Mouse (Mus musculus): ENCODE data around the gene Gm40193. TPM values are rescaled to one million over a fixed set of nuclear protein-coding genes. Genes with fewer than 3 reads are reported as not detected.
"Not testable (repeated sequence)": the region's sequence is repeated elsewhere in the genome, so short reads cannot be mapped to it uniquely, and the experiment has no call there.

The Gm40193 gene
- polyA plus RNA-seq, 2 experiments: 1.2 TPM; not detected in 1

GRCm38 (mm10) chr11:70540928-70541327 is 8.2 kb upstream of the Gm40193 start:
- Histone ChIP-seq H3K4me2 (replicated peaks; ENCODE audit: low read depth, low read length, severe bottlenecking) (peak overlapping the region; percentile 90), H3K36me3 (ENCODE audit: control insufficient read depth, insufficient read depth, low read length) (no peaks in the 10 kb centered on the region), H3K27ac (replicated peaks; ENCODE audit: low read depth, low read length) (no peak overlapping the region), H3K9me3 (ENCODE audit: control insufficient read depth, low read length) (no peaks in the 10 kb centered on the region), H3K27me3 (ENCODE audit: control insufficient read depth, insufficient read depth, low read length) (peaks cover 6% of the 10 kb centered on the region; the same call in 1 of the 2 replicates), H3K4me1 (ENCODE audit: control insufficient read depth, insufficient read depth, low read length) (no peaks in the 10 kb centered on the region; the same call in 1 of the 2 replicates), H3K4me3 (replicated peaks; ENCODE audit: low read length) (peak overlapping the region; percentile 61), H3K9ac (ENCODE audit: low read depth, low read length, severe bottlenecking) (0 out of 2 replicates have a peak overlapping the region, but pooled peaks have one; percentile 76)
- no peak for TF ChIP-seq POLR2A (IDR thresholded peaks at IDR 0.05; ENCODE audit: borderline replicate concordance, extremely low read depth, insufficient read depth, insufficient read length)
- no peak for DNase-seq (ENCODE audit: low spot score)
- 86% methylated on average over 7 of the region's 7 CpGs for WGBS
- no peak for ATAC-seq (ENCODE audit: low FRiP score, low read depth)

GRCm38 (mm10) chr11:70539877-70540587 is 7.3 kb upstream of the Gm40193 start, which contains the start of gene Pld2:
Gene Pld2 (plus strand): TSS chr11:70540064.
- no peak for TF ChIP-seq POLR2A (IDR thresholded peaks at IDR 0.05; ENCODE audit: borderline replicate concordance, extremely low read depth, insufficient read depth, insufficient read length)

GRCm38 (mm10) chr11:70539423-70539822 is 6.7 kb upstream of the Gm40193 start:
- peak overlapping the region; percentile 61 for H3K4me3 ChIP-seq (replicated peaks; ENCODE audit: low read length)
- H3K27me3 ChIP-seq (ENCODE audit: control insufficient read depth, insufficient read depth, low read length): peaks cover 6% of the 10 kb centered on the region; the same call in 1 of the 2 replicates
- no peaks in the 10 kb centered on the region for H3K9me3 ChIP-seq (ENCODE audit: control insufficient read depth, low read length)
- DNase-seq (ENCODE audit: low spot score) (no peak), ATAC-seq (ENCODE audit: low FRiP score, low read depth) (no peak)
- no peak for TF ChIP-seq POLR2A (IDR thresholded peaks at IDR 0.05; ENCODE audit: borderline replicate concordance, extremely low read depth, insufficient read depth, insufficient read length)
- WGBS: 18% methylated on average over 9 of the region's 9 CpGs
- H3K9ac ChIP-seq (ENCODE audit: low read depth, low read length, severe bottlenecking): peak overlapping the region; percentile 76; the same call in 1 of the 2 replicates
- no peak overlapping the region for H3K27ac ChIP-seq (replicated peaks; ENCODE audit: low read depth, low read length)
- no peaks in the 10 kb centered on the region for H3K36me3 ChIP-seq (ENCODE audit: control insufficient read depth, insufficient read depth, low read length)
- peak overlapping the region; percentile 90 for H3K4me2 ChIP-seq (replicated peaks; ENCODE audit: low read depth, low read length, severe bottlenecking)
- H3K4me1 ChIP-seq (ENCODE audit: control insufficient read depth, insufficient read depth, low read length): no peaks in the 10 kb centered on the region; the same call in 1 of the 2 replicates

More at GRCm38 (mm10) chr11:70539877-70540587, 7.3 kb upstream of the Gm40193 start, which contains the start of gene Pld2:
- DNase-seq (ENCODE audit: low spot score) (peak; percentile 92), ATAC-seq (ENCODE audit: low FRiP score, low read depth) (peak; percentile 90)
- Histone ChIP-seq H3K27me3 (ENCODE audit: control insufficient read depth, insufficient read depth, low read length) (peaks cover 6% of the 10 kb centered on the region; the same call in 1 of the 2 replicates), H3K4me3 (replicated peaks; ENCODE audit: low read length) (peak within 1 kb of the TSS; percentile 61), H3K4me2 (replicated peaks; ENCODE audit: low read depth, low read length, severe bottlenecking) (peak within 1 kb of the TSS; percentile 90), H3K36me3 (ENCODE audit: control insufficient read depth, insufficient read depth, low read length) (no peaks in the 10 kb centered on the region), H3K9me3 (ENCODE audit: control insufficient read depth, low read length) (no peaks in the 10 kb centered on the region), H3K9ac (ENCODE audit: low read depth, low read length, severe bottlenecking) (peak within 1 kb of the TSS; percentile 76), H3K27ac (replicated peaks; ENCODE audit: low read depth, low read length) (no peak within 1 kb of the TSS), H3K4me1 (ENCODE audit: control insufficient read depth, insufficient read depth, low read length) (no peaks in the 10 kb centered on the region; the same call in 1 of the 2 replicates)
- 1% methylated on average over 36 of the region's 65 CpGs for WGBS

- H3K4me3 ChIP-seq (replicated peaks; ENCODE audit: low read length); DNase-seq (ENCODE audit: low spot score); H3K27me3 ChIP-seq (ENCODE audit: control insufficient read depth, insufficient read depth, low read length); H3K4me2 ChIP-seq (replicated peaks; ENCODE audit: low read depth, low read length, severe bottlenecking); H3K9ac ChIP-seq (ENCODE audit: low read depth, low read length, severe bottlenecking); H3K4me1 ChIP-seq (ENCODE audit: control insufficient read depth, insufficient read depth, low read length); H3K9me3 ChIP-seq (ENCODE audit: control insufficient read depth, low read length); ATAC-seq (ENCODE audit: low FRiP score, low read depth); H3K27ac ChIP-seq (replicated peaks; ENCODE audit: low read depth, low read length): not testable (repeated sequence)
- peaks cover 26% of the 10 kb centered on the region for H3K36me3 ChIP-seq (ENCODE audit: control insufficient read depth, insufficient read depth, low read length)
- WGBS: 81% methylated on average over 2 of the region's 2 CpGs
Observed at GRCm38 (mm10) chr11:70531065-70531464, 1.7 kb downstream of the Gm40193 start.

GRCm38 (mm10) chr11:70528610-70529009 is 4.1 kb downstream of the Gm40193 start:
- DNase-seq (ENCODE audit: low spot score): no peak
- H3K9ac ChIP-seq (ENCODE audit: low read depth, low read length, severe bottlenecking): no peak overlapping the region
- H3K4me3 ChIP-seq (replicated peaks; ENCODE audit: low read length): no peak overlapping the region
- no peak for ATAC-seq (ENCODE audit: low FRiP score, low read depth)
- no peak overlapping the region for H3K27ac ChIP-seq (replicated peaks; ENCODE audit: low read depth, low read length)
- 92% methylated on average over 7 of the region's 7 CpGs for WGBS
- H3K4me2 ChIP-seq (replicated peaks; ENCODE audit: low read depth, low read length, severe bottlenecking): no peak overlapping the region
- H3K4me1 ChIP-seq (ENCODE audit: control insufficient read depth, insufficient read depth, low read length): peaks cover 5% of the 10 kb centered on the region
- TF ChIP-seq POLR2A (IDR thresholded peaks at IDR 0.05; ENCODE audit: borderline replicate concordance, extremely low read depth, insufficient read depth, insufficient read length): no peak
- peaks cover 26% of the 10 kb centered on the region for H3K36me3 ChIP-seq (ENCODE audit: control insufficient read depth, insufficient read depth, low read length)
- no peaks in the 10 kb centered on the region for H3K27me3 ChIP-seq (ENCODE audit: control insufficient read depth, insufficient read depth, low read length)
- H3K9me3 ChIP-seq (ENCODE audit: control insufficient read depth, low read length): no peaks in the 10 kb centered on the region

Data from limb, embryonic 14.5 days (tissue).